Mouse (Mus musculus): ENCODE data around the gene Atp1b2.

- TF ChIP-seq POLR2A (IDR thresholded peaks at IDR 0.05; ENCODE audit: borderline replicate concordance, low read depth, low read length) (no peak), CTCF (IDR thresholded peaks at IDR 0.05; ENCODE audit: low read depth, low read length) (no peak)
Observed at GRCm38 (mm10) chr11:69554539-69555140, 51.1 kb downstream of the Atp1b2 start.

All from bone marrow macrophage, adult 2 months (primary cell).